Mouse (Mus musculus) hindbrain, embryonic 15.5 days (tissue): ENCODE measurements at regions not wholly inside any gene's neighbourhood (a gene's known extent, or its start where the extent isn't known, plus 50 kb on each side); places are given as distances from the start of the nearest gene placed in this dataset.

Experiments
- ATAC-seq: fragments of 200-750 bp; cut with Nextera tagmentation; 2 replicates; pipeline ENCODE4 v1.8.0; 2017; ENCODE audit warnings: low read depth, moderate number of reproducible peaks, moderate TSS enrichment; ENCODE audit not compliant: low FRiP score
- H3K27ac ChIP-seq: fragments of 300-500 bp; sonication (generic); replicated peaks from 2 replicates; pipeline ENCODE4 v1.5.1; 2015; ENCODE audit warnings: mild to moderate bottlenecking, inconsistent platforms
- H3K27me3 ChIP-seq: fragments of 300-500 bp; sonication (generic); 2 replicates; pipeline ENCODE4 v1.6.1; 2015; ENCODE audit warnings: control low read depth, inconsistent platforms
- H3K36me3 ChIP-seq: fragments of 300-500 bp; sonication (generic); 2 replicates; pipeline ENCODE4 v1.6.1; 2015; ENCODE audit warnings: control low read depth, inconsistent platforms
- H3K4me1 ChIP-seq: fragments of 300-500 bp; sonication (generic); replicated peaks from 2 replicates; pipeline ENCODE4 v1.6.1; 2015; ENCODE audit warnings: control low read depth, inconsistent platforms
- H3K4me2 ChIP-seq: fragments of 300-500 bp; sonication (generic); 2 replicates; pipeline ENCODE4 v1.6.1; 2015; ENCODE audit warnings: moderate library complexity, mild to moderate bottlenecking, inconsistent platforms
- H3K4me3 ChIP-seq: fragments of 300-500 bp; sonication (generic); 2 replicates; pipeline ENCODE4 v1.5.1; 2015; ENCODE audit warnings: mild to moderate bottlenecking, inconsistent platforms
- H3K9ac ChIP-seq: fragments of 300-500 bp; sonication (generic); 2 replicates; pipeline ENCODE4 v1.6.1; 2015; ENCODE audit warnings: inconsistent platforms
- H3K9me3 ChIP-seq: fragments of 300-500 bp; sonication (generic); 2 replicates; pipeline ENCODE4 v1.6.1; 2016; ENCODE audit warnings: control low read depth, inconsistent platforms
- WGBS: fragments of 180-500 bp; shearing (Covaris S2); methylation state at CpG from one replicate; pipeline ENCODE4 v1.1.7; 2015; 5-methylcytosine and 5-hydroxymethylcytosine counted together

- Histone ChIP-seq H3K4me1 (peaks cover 11% of the 10 kb centered on the region), H3K9ac (no peak overlapping the region), H3K27ac (no peak overlapping the region), H3K4me2 (no peak overlapping the region), H3K27me3 (no peaks in the 10 kb centered on the region), H3K4me3 (no peak overlapping the region), H3K36me3 (no peaks in the 10 kb centered on the region), H3K9me3 (no peaks in the 10 kb centered on the region)
- ATAC-seq, result no peak
- WGBS, result 83% methylated on average over 7 of the region's 7 CpGs
Measured at GRCm38 (mm10) chr11:57958233-57958632, 50.6 kb upstream of the Larp1 start.

- H3K4me1 ChIP-seq, result peaks cover 3% of the 10 kb centered on the region
- H3K4me3 ChIP-seq, result no peak overlapping the region
- no peaks in the 10 kb centered on the region for H3K36me3 ChIP-seq
- no peaks in the 10 kb centered on the region for H3K9me3 ChIP-seq
- 93% methylated on average over 9 of the region's 9 CpGs for WGBS
- no peak overlapping the region for H3K4me2 ChIP-seq
- H3K9ac ChIP-seq, result no peak overlapping the region
- H3K27ac ChIP-seq, result no peak overlapping the region
- H3K27me3 ChIP-seq, result no peaks in the 10 kb centered on the region
- ATAC-seq, result no peak
Measured at GRCm38 (mm10) chr11:57956909-57957308, 52.0 kb upstream of the Larp1 start.

- 83% methylated on average over 2 of the region's 2 CpGs for WGBS
- no peaks in the 10 kb centered on the region for H3K27me3 ChIP-seq
- no peak for ATAC-seq
- no peaks in the 10 kb centered on the region for H3K9me3 ChIP-seq
- H3K4me3 ChIP-seq, result no peak overlapping the region
- H3K4me1 ChIP-seq, result no peaks in the 10 kb centered on the region
- no peak overlapping the region for H3K9ac ChIP-seq
- H3K27ac ChIP-seq, result no peak overlapping the region
- no peaks in the 10 kb centered on the region for H3K36me3 ChIP-seq
- H3K4me2 ChIP-seq, result no peak overlapping the region
Measured at GRCm38 (mm10) chr11:57956076-57956475, 52.8 kb upstream of the Larp1 start.

- ATAC-seq, result no peak
Measured at GRCm38 (mm10) chr11:57955476-57955875, 53.4 kb upstream of the Larp1 start.

GRCm38 (mm10) chr11:57954510-57955184 lies 54.2 kb upstream of the Larp1 start:
- Histone ChIP-seq H3K4me2 (no peak overlapping the region), H3K27me3 (no peaks in the 10 kb centered on the region), H3K27ac (no peak overlapping the region), H3K4me1 (no peaks in the 10 kb centered on the region), H3K36me3 (no peaks in the 10 kb centered on the region), H3K9me3 (no peaks in the 10 kb centered on the region), H3K4me3 (no peak overlapping the region), H3K9ac (no peak overlapping the region)
- WGBS, result 78% methylated on average over 10 of the region's 10 CpGs
- no peak for ATAC-seq

More at GRCm38 (mm10) chr11:57955476-57955875, 53.4 kb upstream of the Larp1 start:
- Histone ChIP-seq H3K9me3 (no peaks in the 10 kb centered on the region), H3K9ac (no peak overlapping the region), H3K27ac (no peak overlapping the region), H3K4me1 (no peaks in the 10 kb centered on the region), H3K4me2 (no peak overlapping the region), H3K4me3 (no peak overlapping the region), H3K36me3 (no peaks in the 10 kb centered on the region), H3K27me3 (no peaks in the 10 kb centered on the region)
- 90% methylated on average over 7 of the region's 7 CpGs for WGBS

GRCm38 (mm10) chr11:57953694-57954093 lies 55.2 kb upstream of the Larp1 start:
- Histone ChIP-seq H3K4me2 (no peak overlapping the region), H3K36me3 (no peaks in the 10 kb centered on the region), H3K4me1 (no peaks in the 10 kb centered on the region), H3K9ac (no peak overlapping the region), H3K9me3 (no peaks in the 10 kb centered on the region), H3K27ac (no peak overlapping the region), H3K4me3 (no peak overlapping the region), H3K27me3 (no peaks in the 10 kb centered on the region)
- no peak for ATAC-seq
- 80% methylated on average over 7 of the region's 7 CpGs for WGBS

- 75% methylated on average over 3 of the region's 3 CpGs for WGBS
- no peaks in the 10 kb centered on the region for H3K36me3 ChIP-seq
Measured at GRCm38 (mm10) chr11:57952619-57953018, 56.2 kb upstream of the Larp1 start.

GRCm38 (mm10) chr11:57951541-57952326 lies 57.1 kb upstream of the Larp1 start:
- no peak overlapping the region for H3K9ac ChIP-seq
- no peak for ATAC-seq
- 87% methylated on average over 20 of the region's 20 CpGs for WGBS
- no peak overlapping the region for H3K4me2 ChIP-seq
- H3K4me1 ChIP-seq, result no peaks in the 10 kb centered on the region
- no peaks in the 10 kb centered on the region for H3K36me3 ChIP-seq
- H3K9me3 ChIP-seq, result no peaks in the 10 kb centered on the region
- H3K4me3 ChIP-seq, result no peak overlapping the region
- H3K27me3 ChIP-seq, result no peaks in the 10 kb centered on the region
- H3K27ac ChIP-seq, result no peak overlapping the region

More at GRCm38 (mm10) chr11:57952619-57953018, 56.2 kb upstream of the Larp1 start:
- H3K4me2 ChIP-seq, result no peak overlapping the region
- H3K27ac ChIP-seq, result no peak overlapping the region
- no peaks in the 10 kb centered on the region for H3K4me1 ChIP-seq
- H3K9ac ChIP-seq, result no peak overlapping the region
- no peak overlapping the region for H3K4me3 ChIP-seq
- H3K9me3 ChIP-seq, result no peaks in the 10 kb centered on the region
- no peaks in the 10 kb centered on the region for H3K27me3 ChIP-seq
- ATAC-seq, result no peak; the same call in 1 of the 2 replicates

- WGBS, result 3% methylated on average over 4 of the region's 4 CpGs
- Histone ChIP-seq H3K4me3 (no peak overlapping the region), H3K27me3 (no peaks in the 10 kb centered on the region), H3K9me3 (no peaks in the 10 kb centered on the region), H3K27ac (no peak overlapping the region), H3K9ac (no peak overlapping the region), H3K36me3 (no peaks in the 10 kb centered on the region), H3K4me2 (no peak overlapping the region), H3K4me1 (no peaks in the 10 kb centered on the region)
- ATAC-seq, result no peak
Measured at GRCm38 (mm10) chr11:57950989-57951388, 57.9 kb upstream of the Larp1 start.

GRCm38 (mm10) chr11:57949067-57949466 lies 59.8 kb upstream of the Larp1 start:
- 81% methylated on average over 9 of the region's 9 CpGs for WGBS
- no peak for ATAC-seq
- no peaks in the 10 kb centered on the region for H3K9me3 ChIP-seq
- H3K4me3 ChIP-seq, result no peak overlapping the region
- H3K4me2 ChIP-seq, result no peak overlapping the region
- no peak overlapping the region for H3K9ac ChIP-seq
- H3K4me1 ChIP-seq, result no peaks in the 10 kb centered on the region
- no peaks in the 10 kb centered on the region for H3K27me3 ChIP-seq
- H3K27ac ChIP-seq, result no peak overlapping the region
- H3K36me3 ChIP-seq, result no peaks in the 10 kb centered on the region

- Histone ChIP-seq H3K4me2 (no peak overlapping the region), H3K27me3 (no peaks in the 10 kb centered on the region), H3K4me3 (no peak overlapping the region), H3K9ac (no peak overlapping the region), H3K27ac (no peak overlapping the region), H3K4me1 (no peaks in the 10 kb centered on the region), H3K36me3 (no peaks in the 10 kb centered on the region), H3K9me3 (no peaks in the 10 kb centered on the region)
- ATAC-seq, result no peak
- 91% methylated on average over 4 of the region's 4 CpGs for WGBS
Measured at GRCm38 (mm10) chr11:57947347-57947746, 61.5 kb upstream of the Larp1 start.

GRCm38 (mm10) chr11:57934391-57934850 lies 74.4 kb upstream of the Larp1 start:
- Histone ChIP-seq H3K27me3 (no peaks in the 10 kb centered on the region), H3K4me3 (peak overlapping the region; percentile 16; the same call in 1 of the 2 replicates), H3K36me3 (no peaks in the 10 kb centered on the region), H3K4me1 (peaks cover 4% of the 10 kb centered on the region), H3K9ac (peak overlapping the region; percentile 32; the same call in 1 of the 2 replicates), H3K4me2 (peak overlapping the region; percentile 53), H3K27ac (no peak overlapping the region), H3K9me3 (no peaks in the 10 kb centered on the region)
- WGBS, result 11% methylated on average over 13 of the region's 13 CpGs
- ATAC-seq, result peak; percentile 27; the same call in 1 of the 2 replicates
